Mouse (Mus musculus): ENCODE results near the gene 3425401B19Rik.

DNA sequence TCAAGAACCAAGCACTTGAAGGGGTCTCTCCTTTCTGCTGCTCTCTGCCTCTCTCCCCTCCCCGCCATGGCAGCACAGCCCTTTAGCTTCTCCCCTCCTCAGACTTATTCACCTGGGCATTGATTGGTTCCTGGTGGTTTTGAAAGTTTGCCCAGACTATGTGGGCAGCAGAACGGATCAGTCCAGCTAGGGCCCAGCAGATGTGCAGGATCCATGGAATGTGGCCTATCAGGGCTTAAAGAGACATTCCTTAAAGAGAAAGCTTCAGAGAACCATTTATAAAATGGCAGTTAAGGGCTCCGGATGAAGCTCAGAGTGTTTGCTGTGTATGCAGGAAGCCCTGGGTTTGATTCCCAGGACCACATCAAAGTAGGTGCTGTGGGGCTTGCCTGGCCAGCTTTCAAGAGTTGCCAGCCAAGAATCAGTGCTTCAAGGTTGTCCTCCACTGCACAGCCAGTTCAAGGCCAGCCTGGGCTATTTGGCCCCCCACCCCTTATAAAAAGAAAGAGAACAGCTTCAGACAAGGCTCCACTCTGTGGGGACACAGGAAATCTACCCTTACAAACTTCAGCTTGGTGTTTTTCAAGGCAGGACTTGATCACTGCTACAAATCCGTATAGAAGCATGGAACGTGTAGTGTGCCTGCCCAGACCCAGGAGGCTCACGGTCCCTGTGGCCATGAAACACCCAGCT, 52.0 kb downstream of the 3425401B19Rik start:
- TF ChIP-seq CTCF (IDR thresholded peaks at IDR 0.05; ENCODE audit: control insufficient read depth, insufficient read depth, insufficient replicate concordance, low read depth, low read length), result no peak
- no peak for TF ChIP-seq POLR2A (IDR thresholded peaks at IDR 0.05; ENCODE audit: control insufficient read depth, low read depth, low read length)

All from testis, adult 2 months (tissue).